Mouse (Mus musculus) spleen, adult 2 months (tissue): ENCODE measurements around the gene Ninj2.

Experiments used
- CTCF ChIP-seq: fragments of 200-500 bp; IDR thresholded peaks from 2 replicates; pipeline ENCODE4 v1.5.1; 2011; ENCODE audit warnings: mild to moderate bottlenecking, inconsistent platforms; ENCODE audit not compliant: insufficient read depth, insufficient read length, insufficient replicate concordance; ENCODE audit errors: extremely low read depth
- POLR2A ChIP-seq: fragments of 200-500 bp; IDR thresholded peaks from 2 replicates; pipeline ENCODE4 v1.6.1; 2011; ENCODE audit warnings: low read depth, low read length, inconsistent platforms

GRCm38 (mm10) chr6:120249831-120250230 lies 156.7 kb downstream of the Ninj2 start:
- no peak for TF ChIP-seq CTCF
- no peak for TF ChIP-seq POLR2A
